Mouse (Mus musculus) MEL (cell line): ENCODE measurements at regions not wholly inside any gene's neighbourhood (a gene's known extent, or its start where the extent isn't known, plus 50 kb on each side); places are given as distances from the start of the nearest gene placed in this dataset.

Experiments used
- ETS1 ChIP-seq: IDR thresholded peaks from 2 replicates; pipeline ENCODE4 v1.6.1; 2012; ENCODE audit warnings: low read depth, mild to moderate bottlenecking, inconsistent platforms, low read length, improper control_type of control experiment, moderate library complexity
- HCFC1 ChIP-seq: IDR thresholded peaks from 2 replicates; pipeline ENCODE4 v1.6.1; 2012; ENCODE audit warnings: low read depth, mild to moderate bottlenecking, inconsistent platforms, low read length, improper control_type of control experiment, moderate library complexity

DNA sequence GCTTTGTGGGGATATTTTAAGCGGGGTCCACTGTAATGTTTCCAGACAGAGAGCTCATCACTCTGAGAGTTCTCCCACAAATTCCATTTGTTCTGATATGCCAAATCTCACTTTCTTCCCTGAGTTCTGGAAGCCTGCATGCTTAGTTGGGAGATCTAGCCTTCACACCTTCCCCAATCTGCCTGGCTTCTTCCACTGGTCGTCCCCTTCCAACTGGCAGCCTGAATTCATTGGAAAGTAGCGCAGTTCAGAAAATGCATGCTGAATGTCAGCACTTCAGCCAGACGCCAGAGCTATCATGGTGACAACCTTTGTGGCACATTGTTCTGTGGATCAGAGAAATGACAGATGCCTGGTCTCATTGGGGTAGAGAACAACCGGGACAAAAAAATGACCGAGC is 667.2 kb downstream of the Pdcd6ip start:
- TF ChIP-seq HCFC1 (no peak), ETS1 (no peak)
